Mouse (Mus musculus) forebrain, embryonic 10.5 days (tissue): Measurements from ENCODE around the gene Gm5475. TPM values are rescaled to one million over a fixed set of nuclear protein-coding genes. Genes with fewer than 3 reads are reported as not detected.

Source experiments
- DNase-seq: peaks from one replicate; pipeline ENCODE4 v3.0.0-alpha.2; 2017; ENCODE audit warnings: low spot score; ENCODE audit errors: extremely low spot score
- H3K27ac ChIP-seq: fragments of 300-500 bp; sonication (generic); 2 replicates; pipeline ENCODE4 v1.5.1; 2016; ENCODE audit warnings: mild to moderate bottlenecking
- H3K27me3 ChIP-seq: fragments of 300-500 bp; sonication (generic); 2 replicates; pipeline ENCODE4 v1.6.1; 2016; ENCODE audit warnings: mild to moderate bottlenecking; ENCODE audit not compliant: poor library complexity, severe bottlenecking
- H3K36me3 ChIP-seq: fragments of 300-500 bp; sonication (generic); replicated peaks from 2 replicates; pipeline ENCODE4 v1.6.1; 2016; ENCODE audit warnings: mild to moderate bottlenecking, moderate library complexity
- H3K4me1 ChIP-seq: fragments of 300-500 bp; sonication (generic); 2 replicates; pipeline ENCODE4 v1.6.1; 2016
- H3K4me3 ChIP-seq: fragments of 300-500 bp; sonication (generic); 2 replicates; pipeline ENCODE4 v1.5.1; 2016; ENCODE audit warnings: mild to moderate bottlenecking, moderate library complexity
- H3K9me3 ChIP-seq: fragments of 300-500 bp; sonication (generic); 2 replicates; pipeline ENCODE4 v1.6.1; 2016; ENCODE audit warnings: mild to moderate bottlenecking, moderate library complexity
- WGBS: fragments of 180-500 bp; shearing (Covaris S2); methylation state at CpG from one replicate; pipeline ENCODE4 v1.1.7; 2016; 5-methylcytosine and 5-hydroxymethylcytosine counted together
- polyA plus RNA-seq: library from polyadenylated mRNA; unstranded; fragments of >200 nt; fragmentation: Nextera tagmentation; extraction: Ambion mirVana; gene quantifications from 2 replicates; pipeline ENCODE4 v1.2.1, GENCODE M21; 2016

The Gm5475 gene
- polyA plus RNA-seq, 1 experiment from 2014 or later = 0.05 TPM

GRCm38 (mm10) chr15:100436518-100436917, 14.6 kb downstream of the Gm5475 start:
- no peak for DNase-seq
- WGBS = 80% methylated on average over 10 of the region's 10 CpGs

GRCm38 (mm10) chr15:100443126-100443922, 21.4 kb downstream of the Gm5475 start:
- Histone ChIP-seq H3K27me3 (no peaks in the 10 kb centered on the region), H3K36me3 (no peaks in the 10 kb centered on the region), H3K4me1 (peaks cover 13% of the 10 kb centered on the region), H3K27ac (peak overlapping the region; percentile 83), H3K9me3 (no peaks in the 10 kb centered on the region), H3K4me3 (peak overlapping the region; percentile 56)
- peak; percentile 88 for DNase-seq
- WGBS = 10% methylated on average over 22 of the region's 31 CpGs

More at GRCm38 (mm10) chr15:100436518-100436917, 14.6 kb downstream of the Gm5475 start:
- H3K4me1 ChIP-seq = no peaks in the 10 kb centered on the region
- H3K27ac ChIP-seq = no peak overlapping the region
- H3K9me3 ChIP-seq = no peaks in the 10 kb centered on the region
- no peaks in the 10 kb centered on the region for H3K36me3 ChIP-seq
- no peak overlapping the region for H3K4me3 ChIP-seq
- no peaks in the 10 kb centered on the region for H3K27me3 ChIP-seq

DNA sequence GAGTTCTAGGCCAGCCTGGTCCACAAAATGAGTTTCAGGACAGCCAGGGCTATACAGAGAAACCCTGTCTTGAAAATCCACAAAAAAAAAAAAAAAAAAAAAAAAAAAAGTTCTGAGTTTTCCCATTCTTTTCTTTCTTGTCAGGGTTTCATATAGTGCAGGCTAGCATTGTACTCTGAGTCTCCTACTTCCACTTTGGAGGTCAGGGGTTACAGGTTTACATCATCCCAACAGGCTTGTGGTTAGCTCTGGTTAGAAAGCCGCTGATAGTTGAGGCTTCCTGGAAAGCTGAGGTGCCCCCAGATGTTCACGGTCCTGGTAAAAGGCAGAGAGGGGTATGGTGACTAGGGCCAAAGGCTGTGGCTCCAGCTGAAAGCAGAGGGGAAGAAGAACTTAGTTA, 24.9 kb downstream of the Gm5475 start:
- no peak overlapping the region for H3K4me3 ChIP-seq
- DNase-seq = no peak
- H3K27ac ChIP-seq = no peak overlapping the region
- H3K4me1 ChIP-seq = peaks cover 13% of the 10 kb centered on the region
- 88% methylated on average over 2 of the region's 2 CpGs for WGBS
- no peaks in the 10 kb centered on the region for H3K27me3 ChIP-seq
- no peaks in the 10 kb centered on the region for H3K36me3 ChIP-seq
- H3K9me3 ChIP-seq = no peaks in the 10 kb centered on the region

DNA sequence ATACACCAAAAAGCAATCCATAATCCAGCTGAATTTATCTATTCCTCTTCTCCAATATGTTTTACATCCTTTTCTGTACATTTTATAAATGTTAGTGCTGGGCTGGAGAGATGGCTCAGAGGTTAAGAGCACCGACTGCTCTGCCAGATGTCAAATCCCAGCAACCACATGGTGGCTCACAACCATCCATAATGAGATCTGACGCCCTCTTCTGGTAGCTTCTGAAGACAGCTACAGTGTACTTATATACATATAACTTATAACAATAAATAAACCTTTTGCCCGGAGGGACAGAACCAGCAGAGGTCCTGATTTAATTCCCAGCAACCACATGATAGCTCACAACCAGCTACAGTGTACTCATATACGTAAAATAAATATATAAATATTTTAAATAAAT, 26.6 kb downstream of the Gm5475 start:
- no peak for DNase-seq
- Histone ChIP-seq H3K4me1 (peaks cover 8% of the 10 kb centered on the region), H3K9me3 (no peaks in the 10 kb centered on the region), H3K27me3 (no peaks in the 10 kb centered on the region), H3K36me3 (no peaks in the 10 kb centered on the region), H3K4me3 (no peak overlapping the region), H3K27ac (no peak overlapping the region)
- 76% methylated on average over 4 of the region's 4 CpGs for WGBS

GRCm38 (mm10) chr15:100449495-100449894, 27.5 kb downstream of the Gm5475 start:
- no peak overlapping the region for H3K27ac ChIP-seq
- no peaks in the 10 kb centered on the region for H3K27me3 ChIP-seq
- H3K36me3 ChIP-seq = no peaks in the 10 kb centered on the region
- H3K4me3 ChIP-seq = no peak overlapping the region
- DNase-seq = no peak
- H3K4me1 ChIP-seq = no peaks in the 10 kb centered on the region
- WGBS = 94% methylated on average over 3 of the region's 3 CpGs
- no peaks in the 10 kb centered on the region for H3K9me3 ChIP-seq

DNA sequence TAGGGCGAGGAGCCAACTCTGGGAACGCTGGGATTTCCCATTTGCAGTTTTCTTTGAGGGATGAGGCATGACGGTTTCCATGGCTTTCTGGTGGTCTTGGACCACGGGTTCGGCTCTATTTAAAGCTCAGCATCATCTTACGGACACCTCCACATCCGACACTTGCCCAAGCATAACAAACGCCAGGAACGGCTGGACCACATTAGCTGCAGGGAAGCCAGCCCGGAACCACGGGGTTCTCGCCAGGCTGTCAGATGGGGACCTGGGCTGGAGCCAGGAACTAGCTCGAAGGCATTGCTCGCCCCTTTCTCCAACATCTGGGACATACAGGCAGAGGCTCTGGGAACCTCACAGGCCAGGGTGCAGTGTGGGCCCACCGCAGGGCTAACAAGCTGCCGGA, 29.3 kb downstream of the Gm5475 start:
- WGBS = 77% methylated on average over 16 of the region's 16 CpGs
- no peaks in the 10 kb centered on the region for H3K9me3 ChIP-seq
- no peak overlapping the region for H3K4me3 ChIP-seq
- 0 out of 2 replicates have a peak, but pooled peaks cover 1% of the 10 kb centered on the region for H3K4me1 ChIP-seq
- H3K36me3 ChIP-seq = no peaks in the 10 kb centered on the region
- no peaks in the 10 kb centered on the region for H3K27me3 ChIP-seq
- H3K27ac ChIP-seq = no peak overlapping the region
- no peak for DNase-seq

GRCm38 (mm10) chr15:100452486-100452885, 30.5 kb downstream of the Gm5475 start:
- no peak for DNase-seq
- H3K4me3 ChIP-seq = no peak overlapping the region
- no peak overlapping the region for H3K27ac ChIP-seq
- WGBS = 85% methylated on average over 11 of the region's 11 CpGs
- H3K4me1 ChIP-seq = peaks cover 8% of the 10 kb centered on the region; the same call in 1 of the 2 replicates
- H3K36me3 ChIP-seq = no peaks in the 10 kb centered on the region
- no peaks in the 10 kb centered on the region for H3K27me3 ChIP-seq
- no peaks in the 10 kb centered on the region for H3K9me3 ChIP-seq

DNA sequence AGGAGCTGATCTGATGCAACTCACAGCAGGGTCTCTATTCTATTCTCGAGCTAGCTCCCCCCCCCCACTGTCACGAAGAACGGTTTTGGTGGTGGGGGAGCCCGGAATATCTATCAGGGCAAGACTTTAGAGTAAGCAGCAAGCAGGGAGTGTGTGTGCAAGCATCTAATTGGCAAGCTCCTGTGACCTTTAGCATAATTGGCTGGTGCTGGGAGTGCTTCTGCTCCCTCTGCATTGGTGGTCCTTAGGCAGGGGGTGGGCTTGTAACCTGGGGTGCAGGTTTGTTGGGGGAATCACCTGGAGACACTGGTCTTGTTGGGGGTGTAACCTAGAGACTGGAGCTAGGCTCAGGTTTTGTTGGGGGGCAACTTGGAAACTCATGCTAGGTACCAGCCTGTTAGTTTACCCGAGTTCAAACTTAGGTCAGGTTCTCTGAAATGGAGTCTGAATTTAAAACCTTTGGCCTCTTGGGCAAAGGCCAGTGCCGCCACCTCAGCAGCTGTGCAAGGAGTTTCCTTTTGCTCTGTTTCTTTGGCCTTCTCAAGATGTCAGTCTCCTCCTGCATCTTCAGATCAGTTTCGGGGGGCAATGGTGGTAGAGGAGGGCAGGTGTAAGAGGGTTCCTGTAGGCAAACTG, 34.5 kb downstream of the Gm5475 start:
- Histone ChIP-seq H3K9me3 (no peaks in the 10 kb centered on the region), H3K36me3 (no peaks in the 10 kb centered on the region), H3K4me3 (no peak overlapping the region), H3K4me1 (peaks cover 15% of the 10 kb centered on the region), H3K27ac (no peak overlapping the region), H3K27me3 (peaks cover 31% of the 10 kb centered on the region)
- 65% methylated on average over 7 of the region's 7 CpGs for WGBS
- DNase-seq = no peak

DNA sequence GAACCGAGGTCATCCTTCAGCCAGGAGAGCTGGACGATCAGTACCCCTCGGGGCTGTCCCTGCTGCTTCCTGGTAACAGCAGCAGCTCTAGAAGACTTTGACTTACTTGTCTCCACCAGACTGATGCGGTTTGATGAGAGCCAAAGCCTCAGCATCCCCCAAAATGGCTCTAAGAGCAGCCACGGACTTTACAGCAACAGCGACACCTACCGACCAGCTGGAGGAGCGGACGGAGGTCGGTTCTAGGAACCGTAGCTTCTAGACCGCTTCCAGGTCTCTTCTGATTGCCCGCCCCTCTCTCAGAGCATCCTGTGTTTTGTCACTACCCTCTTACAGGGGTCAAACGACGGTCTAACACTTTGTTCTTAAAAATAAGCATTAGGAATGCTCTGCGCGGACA, 35.4 kb downstream of the Gm5475 start:
- peak; percentile 77 for DNase-seq
- Histone ChIP-seq H3K9me3 (no peaks in the 10 kb centered on the region), H3K4me3 (no peak overlapping the region), H3K4me1 (peaks cover 18% of the 10 kb centered on the region), H3K36me3 (no peaks in the 10 kb centered on the region), H3K27ac (no peak overlapping the region), H3K27me3 (peaks cover 33% of the 10 kb centered on the region)
- WGBS = 10% methylated on average over 17 of the region's 17 CpGs

- WGBS = 47% methylated on average over 10 of the region's 10 CpGs
Observed at GRCm38 (mm10) chr15:100458055-100458454, 36.1 kb downstream of the Gm5475 start.

DNA sequence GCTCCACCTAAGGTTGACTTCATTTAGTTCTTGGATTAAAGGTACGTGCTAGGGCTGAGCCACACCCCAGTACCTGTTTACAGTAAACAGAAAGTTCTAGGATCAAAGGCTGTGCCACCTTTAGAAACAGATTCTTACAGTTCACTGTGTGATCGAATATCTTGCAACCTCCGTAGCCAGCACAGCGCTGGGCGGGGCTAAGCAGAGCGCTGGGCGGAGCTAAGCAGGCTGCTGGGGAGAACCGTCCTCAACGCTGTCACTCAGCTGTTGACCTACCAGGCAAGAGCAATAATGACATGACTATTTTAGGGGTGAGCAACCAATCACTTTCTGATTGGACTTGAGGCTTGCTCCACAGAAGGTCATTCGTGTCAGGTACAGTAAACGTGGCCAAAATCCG, 39.0 kb downstream of the Gm5475 start:
- WGBS = 11% methylated on average over 12 of the region's 12 CpGs
- peaks cover 18% of the 10 kb centered on the region for H3K4me1 ChIP-seq
- no peaks in the 10 kb centered on the region for H3K9me3 ChIP-seq
- DNase-seq = no peak
- no peaks in the 10 kb centered on the region for H3K36me3 ChIP-seq
- H3K27ac ChIP-seq = no peak overlapping the region
- H3K4me3 ChIP-seq = peak overlapping the region; percentile 19
- H3K27me3 ChIP-seq = peaks cover 33% of the 10 kb centered on the region

More at GRCm38 (mm10) chr15:100458055-100458454, 36.1 kb downstream of the Gm5475 start:
- Histone ChIP-seq H3K9me3 (no peaks in the 10 kb centered on the region), H3K4me1 (peaks cover 18% of the 10 kb centered on the region), H3K27me3 (peaks cover 33% of the 10 kb centered on the region), H3K27ac (no peak overlapping the region), H3K36me3 (no peaks in the 10 kb centered on the region), H3K4me3 (no peak overlapping the region)
- DNase-seq = no peak

DNA sequence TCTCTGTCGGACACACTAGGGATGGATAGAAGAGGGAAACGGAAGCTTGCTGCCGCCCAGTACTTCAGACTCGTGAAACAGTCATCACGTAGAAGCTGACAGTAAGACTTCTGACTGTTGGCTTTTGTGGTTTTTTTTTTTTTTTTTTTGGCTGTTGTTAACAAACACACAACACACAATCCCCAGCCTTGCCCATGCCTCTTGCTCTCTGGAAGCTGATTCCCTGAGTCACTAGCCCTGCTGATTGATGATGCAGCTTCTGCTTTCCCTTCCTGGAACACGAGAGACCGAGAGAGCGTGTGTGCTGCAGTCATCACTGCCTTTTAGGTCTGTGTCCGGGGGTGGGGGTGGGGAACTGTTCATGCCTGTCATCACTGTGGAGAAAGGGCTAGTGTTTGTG, 39.7 kb downstream of the Gm5475 start:
- Histone ChIP-seq H3K4me1 (peaks cover 19% of the 10 kb centered on the region), H3K27me3 (peaks cover 33% of the 10 kb centered on the region), H3K27ac (no peak overlapping the region), H3K4me3 (no peak overlapping the region), H3K9me3 (no peaks in the 10 kb centered on the region), H3K36me3 (no peaks in the 10 kb centered on the region)
- 84% methylated on average over 9 of the region's 9 CpGs for WGBS
- no peak for DNase-seq

DNA sequence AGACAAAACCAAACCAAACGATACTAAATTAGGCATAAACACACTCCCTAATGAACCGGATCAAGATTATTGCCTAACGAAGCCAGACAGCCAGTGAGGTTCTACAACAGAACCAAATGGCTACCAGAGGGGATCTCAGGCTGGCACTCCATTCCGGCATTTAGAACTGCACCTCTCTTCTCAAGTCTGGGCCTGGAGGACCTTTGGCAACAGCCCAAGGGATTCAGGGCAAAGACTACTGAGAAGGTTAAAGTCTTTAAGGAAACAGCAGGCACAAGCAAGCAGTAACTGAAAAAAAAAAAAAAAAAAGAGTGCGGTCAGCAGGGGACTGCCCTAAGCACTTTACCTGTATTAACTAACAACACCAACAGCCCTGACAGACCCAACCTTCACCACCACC, 40.1 kb downstream of the Gm5475 start:
- Histone ChIP-seq H3K27ac (no peak overlapping the region), H3K4me1 (peaks cover 20% of the 10 kb centered on the region), H3K9me3 (no peaks in the 10 kb centered on the region), H3K4me3 (no peak overlapping the region), H3K27me3 (peaks cover 33% of the 10 kb centered on the region), H3K36me3 (no peaks in the 10 kb centered on the region)
- WGBS = 76% methylated on average over 5 of the region's 5 CpGs
- no peak for DNase-seq
